Mouse (Mus musculus): ENCODE measurements at regions not wholly inside any gene's neighbourhood (a gene's known extent, or its start where the extent isn't known, plus 50 kb on each side); places are given as distances from the start of the nearest gene placed in this dataset.

DNA sequence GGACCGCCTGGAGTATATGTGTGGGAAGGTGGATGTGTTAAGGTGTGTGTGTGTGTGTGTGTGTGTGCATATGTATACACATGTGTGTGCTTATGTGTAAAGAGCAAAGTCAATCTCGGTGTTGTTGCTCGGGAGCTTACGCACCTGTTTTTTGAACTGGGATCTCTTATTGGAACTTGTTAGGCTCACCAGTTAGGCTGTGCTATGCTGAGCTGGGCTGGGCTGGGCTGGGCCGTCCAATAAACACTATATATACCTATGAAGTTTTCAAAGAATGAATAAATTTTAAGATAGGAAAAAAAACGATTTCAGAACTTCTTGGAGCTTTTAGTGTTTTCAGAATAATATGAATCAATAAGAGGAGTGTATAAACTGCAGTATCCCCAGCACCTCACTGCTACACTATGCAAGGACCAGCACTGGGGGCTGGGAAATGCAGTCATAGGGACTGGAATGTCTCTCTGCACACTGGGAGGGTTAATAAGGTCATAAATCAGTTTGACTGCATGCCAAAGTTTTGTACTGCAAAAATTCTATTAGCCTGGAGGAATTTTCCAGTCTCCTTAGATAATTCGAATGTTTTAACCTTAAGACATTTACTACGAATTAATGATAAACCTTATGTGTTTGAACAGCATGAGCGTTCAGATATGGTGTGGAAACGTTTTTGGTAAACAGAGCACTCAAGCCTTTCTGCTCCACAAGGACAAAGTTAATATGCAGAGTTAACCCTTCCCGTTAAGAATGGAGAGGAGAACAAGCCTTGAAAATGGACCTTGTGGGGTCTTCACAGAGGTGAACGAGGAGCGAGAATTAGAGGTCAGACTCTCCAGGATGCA, 250.9 kb upstream of the Prkd1 start:
- TF ChIP-seq CTCF (IDR thresholded peaks at IDR 0.05; ENCODE audit: low read depth) (no peak), EP300 (IDR thresholded peaks at IDR 0.05; ENCODE audit: low read depth) (no peak)

Data from liver, embryonic 14.5 days (tissue).